Mouse (Mus musculus) stomach, postnatal 0 days (tissue): Measurements from ENCODE around the gene Olfr689.

Experiments used
- CTCF ChIP-seq: IDR thresholded peaks from 2 replicates; pipeline ENCODE4 v1.5.1; 2016; ENCODE audit warnings: antibody characterized with exemption, low read depth, mild to moderate bottlenecking, moderate library complexity
- EP300 ChIP-seq: optimal IDR thresholded peaks from 2 replicates; pipeline ENCODE3; 2016; ENCODE audit warnings: antibody characterized with exemption

DNA sequence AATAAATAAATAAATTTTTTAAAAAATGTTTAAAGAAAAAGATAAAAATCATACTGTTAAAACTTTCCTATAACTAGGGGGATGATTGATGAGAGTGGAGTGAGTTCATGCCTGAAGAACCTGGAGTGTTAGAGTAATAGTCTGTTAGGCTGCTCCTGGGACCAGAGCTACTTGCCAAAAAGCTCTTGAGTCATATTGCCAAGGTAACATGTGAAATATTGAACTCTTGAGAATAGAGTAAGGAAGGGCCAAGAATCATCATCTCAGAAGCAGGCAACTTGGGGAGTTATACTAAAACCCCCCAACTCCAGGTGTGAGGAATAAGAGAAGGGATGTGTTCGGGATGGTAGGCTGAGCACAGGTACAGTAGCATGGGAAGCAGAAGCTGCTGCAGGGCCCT, at the start of gene Olfr689:
- TF ChIP-seq CTCF (no peak), EP300 (no peak)
